Mouse (Mus musculus): Measurements from ENCODE around the gene Nox1. TPM values are rescaled to one million over a fixed set of nuclear protein-coding genes. Genes with fewer than 3 reads are reported as not detected.
"Not testable (repeated sequence)": the region's sequence is repeated elsewhere in the genome, so short reads cannot be mapped to it uniquely, and the experiment has no call there.

The Nox1 gene
- polyA plus RNA-seq, 1 experiment from 2014 or later: 0.17 TPM

GRCm38 (mm10) chrX:134211151-134211642 lies 10.6 kb downstream of the Nox1 start:
- ATAC-seq (replicated peaks; ENCODE audit: low FRiP score): no peak
- no peak for DNase-seq (ENCODE audit: low spot score)
- 77% methylated on average over 7 of the region's 7 CpGs for WGBS
- no peaks in the 10 kb centered on the region for H3K4me1 ChIP-seq (replicated peaks; ENCODE audit: control insufficient read depth, insufficient read depth, low read length)
- no peak overlapping the region for H3K4me3 ChIP-seq (ENCODE audit: low read depth, low read length)
- no peaks in the 10 kb centered on the region for H3K27me3 ChIP-seq (ENCODE audit: control insufficient read depth, insufficient read depth, low read length)
- no peak overlapping the region for H3K27ac ChIP-seq (ENCODE audit: low read depth, low read length)
- no peak overlapping the region for H3K4me2 ChIP-seq (ENCODE audit: low read depth, low read length, severe bottlenecking)
- H3K9me3 ChIP-seq (ENCODE audit: control insufficient read depth, low read length): no peaks in the 10 kb centered on the region
- no peak overlapping the region for H3K9ac ChIP-seq (ENCODE audit: low read length)
- H3K36me3 ChIP-seq (ENCODE audit: control insufficient read depth, insufficient read depth, low read length): no peaks in the 10 kb centered on the region

GRCm38 (mm10) chrX:134208491-134208890 lies 13.3 kb downstream of the Nox1 start:
- H3K27ac ChIP-seq (ENCODE audit: low read depth, low read length): no peak overlapping the region
- no peak overlapping the region for H3K9ac ChIP-seq (ENCODE audit: low read length)
- no peak overlapping the region for H3K4me3 ChIP-seq (ENCODE audit: low read depth, low read length)
- ATAC-seq (replicated peaks; ENCODE audit: low FRiP score) (no peak), DNase-seq (ENCODE audit: low spot score) (no peak)
- H3K4me2 ChIP-seq (ENCODE audit: low read depth, low read length, severe bottlenecking): no peak overlapping the region
- no peaks in the 10 kb centered on the region for H3K4me1 ChIP-seq (replicated peaks; ENCODE audit: control insufficient read depth, insufficient read depth, low read length)
- H3K9me3 ChIP-seq (ENCODE audit: control insufficient read depth, low read length): no peaks in the 10 kb centered on the region
- 92% methylated on average over 2 of the region's 2 CpGs for WGBS
- H3K36me3 ChIP-seq (ENCODE audit: control insufficient read depth, insufficient read depth, low read length): no peaks in the 10 kb centered on the region
- no peaks in the 10 kb centered on the region for H3K27me3 ChIP-seq (ENCODE audit: control insufficient read depth, insufficient read depth, low read length)

- not testable (repeated sequence) for H3K4me1 ChIP-seq (replicated peaks; ENCODE audit: control insufficient read depth, insufficient read depth, low read length); H3K27me3 ChIP-seq (ENCODE audit: control insufficient read depth, insufficient read depth, low read length); H3K27ac ChIP-seq (ENCODE audit: low read depth, low read length); H3K4me2 ChIP-seq (ENCODE audit: low read depth, low read length, severe bottlenecking); DNase-seq (ENCODE audit: low spot score); ATAC-seq (replicated peaks; ENCODE audit: low FRiP score); H3K4me3 ChIP-seq (ENCODE audit: low read depth, low read length); H3K9me3 ChIP-seq (ENCODE audit: control insufficient read depth, low read length); H3K9ac ChIP-seq (ENCODE audit: low read length); H3K36me3 ChIP-seq (ENCODE audit: control insufficient read depth, insufficient read depth, low read length)
- 93% methylated on average over 8 of the region's 9 CpGs for WGBS
These were observed 34.6 kb downstream of the Nox1 start, which contains the start of gene Arl13a for GRCm38 (mm10) chrX:134187201-134187600. Arl13a (plus strand) TSS chrX:134187501.

- H3K4me2 ChIP-seq (ENCODE audit: low read depth, low read length, severe bottlenecking): no peak overlapping the region
- no peaks in the 10 kb centered on the region for H3K9me3 ChIP-seq (ENCODE audit: control insufficient read depth, low read length)
- H3K4me1 ChIP-seq (replicated peaks; ENCODE audit: control insufficient read depth, insufficient read depth, low read length): no peaks in the 10 kb centered on the region
- no peak overlapping the region for H3K27ac ChIP-seq (ENCODE audit: low read depth, low read length)
- 93% methylated on average over 1 of the region's 1 CpGs for WGBS
- DNase-seq (ENCODE audit: low spot score): no peak
- H3K36me3 ChIP-seq (ENCODE audit: control insufficient read depth, insufficient read depth, low read length): no peaks in the 10 kb centered on the region
- no peaks in the 10 kb centered on the region for H3K27me3 ChIP-seq (ENCODE audit: control insufficient read depth, insufficient read depth, low read length)
- ATAC-seq (replicated peaks; ENCODE audit: low FRiP score): no peak
- no peak overlapping the region for H3K9ac ChIP-seq (ENCODE audit: low read length)
- H3K4me3 ChIP-seq (ENCODE audit: low read depth, low read length): no peak overlapping the region
These were observed 47.1 kb downstream of the Nox1 start for GRCm38 (mm10) chrX:134174699-134175098.

GRCm38 (mm10) chrX:134170584-134170983 lies 51.2 kb downstream of the Nox1 start:
- WGBS: 94% methylated on average over 1 of the region's 1 CpGs
- DNase-seq (ENCODE audit: low spot score) (no peak), ATAC-seq (replicated peaks; ENCODE audit: low FRiP score) (no peak)
- Histone ChIP-seq H3K27ac (ENCODE audit: low read depth, low read length) (no peak overlapping the region), H3K9ac (ENCODE audit: low read length) (no peak overlapping the region), H3K4me1 (replicated peaks; ENCODE audit: control insufficient read depth, insufficient read depth, low read length) (no peaks in the 10 kb centered on the region), H3K36me3 (ENCODE audit: control insufficient read depth, insufficient read depth, low read length) (no peaks in the 10 kb centered on the region), H3K27me3 (ENCODE audit: control insufficient read depth, insufficient read depth, low read length) (no peaks in the 10 kb centered on the region), H3K9me3 (ENCODE audit: control insufficient read depth, low read length) (no peaks in the 10 kb centered on the region), H3K4me2 (ENCODE audit: low read depth, low read length, severe bottlenecking) (no peak overlapping the region), H3K4me3 (ENCODE audit: low read depth, low read length) (no peak overlapping the region)

- H3K4me3 ChIP-seq (ENCODE audit: low read depth, low read length): no peak overlapping the region
- H3K9ac ChIP-seq (ENCODE audit: low read length): no peak overlapping the region
- H3K4me1 ChIP-seq (replicated peaks; ENCODE audit: control insufficient read depth, insufficient read depth, low read length): no peaks in the 10 kb centered on the region
- 46% methylated on average over 4 of the region's 4 CpGs for WGBS
- no peak overlapping the region for H3K4me2 ChIP-seq (ENCODE audit: low read depth, low read length, severe bottlenecking)
- H3K36me3 ChIP-seq (ENCODE audit: control insufficient read depth, insufficient read depth, low read length): no peaks in the 10 kb centered on the region
- peaks cover 3% of the 10 kb centered on the region for H3K27me3 ChIP-seq (ENCODE audit: control insufficient read depth, insufficient read depth, low read length)
- no peak overlapping the region for H3K27ac ChIP-seq (ENCODE audit: low read depth, low read length)
- ATAC-seq (replicated peaks; ENCODE audit: low FRiP score): no peak
- no peak for DNase-seq (ENCODE audit: low spot score)
- H3K9me3 ChIP-seq (ENCODE audit: control insufficient read depth, low read length): no peaks in the 10 kb centered on the region
These were observed 58.3 kb downstream of the Nox1 start for GRCm38 (mm10) chrX:134163484-134163883.

GRCm38 (mm10) chrX:134162826-134163225 lies 58.9 kb downstream of the Nox1 start:
- H3K9ac ChIP-seq (ENCODE audit: low read length): peak overlapping the region; percentile 2; the same call in 1 of the 2 replicates
- peak overlapping the region; percentile 15; the same call in 1 of the 2 replicates for H3K4me3 ChIP-seq (ENCODE audit: low read depth, low read length)
- H3K9me3 ChIP-seq (ENCODE audit: control insufficient read depth, low read length): no peaks in the 10 kb centered on the region
- peaks cover 3% of the 10 kb centered on the region for H3K27me3 ChIP-seq (ENCODE audit: control insufficient read depth, insufficient read depth, low read length)
- H3K4me1 ChIP-seq (replicated peaks; ENCODE audit: control insufficient read depth, insufficient read depth, low read length): no peaks in the 10 kb centered on the region
- H3K27ac ChIP-seq (ENCODE audit: low read depth, low read length): no peak overlapping the region
- DNase-seq (ENCODE audit: low spot score): no peak
- 29% methylated on average over 11 of the region's 11 CpGs for WGBS
- peak overlapping the region; percentile 47 for H3K4me2 ChIP-seq (ENCODE audit: low read depth, low read length, severe bottlenecking)
- no peak for ATAC-seq (replicated peaks; ENCODE audit: low FRiP score)
- H3K36me3 ChIP-seq (ENCODE audit: control insufficient read depth, insufficient read depth, low read length): no peaks in the 10 kb centered on the region

GRCm38 (mm10) chrX:134162043-134162720 lies 59.6 kb downstream of the Nox1 start, which contains the start of gene Xkrx:
Xkrx (minus strand) TSS chrX:134162076.
- whole genome bisulfite sequencing: 31% methylated on average over 16 of the region's 16 CpGs
- Histone ChIP-seq H3K4me3 (ENCODE audit: low read depth, low read length) (peak within 1 kb of the TSS; percentile 15; the same call in 1 of the 2 replicates), H3K27me3 (ENCODE audit: control insufficient read depth, insufficient read depth, low read length) (peaks cover 3% of the 10 kb centered on the region), H3K9ac (ENCODE audit: low read length) (peak within 1 kb of the TSS; percentile 2; the same call in 1 of the 2 replicates), H3K27ac (ENCODE audit: low read depth, low read length) (no peak within 1 kb of the TSS), H3K4me2 (ENCODE audit: low read depth, low read length, severe bottlenecking) (peak within 1 kb of the TSS; percentile 47), H3K36me3 (ENCODE audit: control insufficient read depth, insufficient read depth, low read length) (no peaks in the 10 kb centered on the region), H3K4me1 (replicated peaks; ENCODE audit: control insufficient read depth, insufficient read depth, low read length) (no peaks in the 10 kb centered on the region), H3K9me3 (ENCODE audit: control insufficient read depth, low read length) (no peaks in the 10 kb centered on the region)
- ATAC-seq (replicated peaks; ENCODE audit: low FRiP score) (no peak), DNase-seq (ENCODE audit: low spot score) (no peak)

- H3K9me3 ChIP-seq (ENCODE audit: control insufficient read depth, low read length): no peaks in the 10 kb centered on the region
- H3K36me3 ChIP-seq (ENCODE audit: control insufficient read depth, insufficient read depth, low read length): no peaks in the 10 kb centered on the region
- H3K4me2 ChIP-seq (ENCODE audit: low read depth, low read length, severe bottlenecking): no peak overlapping the region
- 93% methylated on average over 2 of the region's 2 CpGs for WGBS
- peaks cover 3% of the 10 kb centered on the region for H3K27me3 ChIP-seq (ENCODE audit: control insufficient read depth, insufficient read depth, low read length)
- no peaks in the 10 kb centered on the region for H3K4me1 ChIP-seq (replicated peaks; ENCODE audit: control insufficient read depth, insufficient read depth, low read length)
- H3K9ac ChIP-seq (ENCODE audit: low read length): no peak overlapping the region
- H3K4me3 ChIP-seq (ENCODE audit: low read depth, low read length): no peak overlapping the region
- ATAC-seq (replicated peaks; ENCODE audit: low FRiP score) (no peak), DNase-seq (ENCODE audit: low spot score) (no peak)
- H3K27ac ChIP-seq (ENCODE audit: low read depth, low read length): no peak overlapping the region
These were observed 61.3 kb downstream of the Nox1 start for GRCm38 (mm10) chrX:134160442-134160841.
